Mouse (Mus musculus) embryonic facial prominence, embryonic 11.5 days (tissue): Measurements from ENCODE around the gene Zfp619. TPM values are rescaled to one million over a fixed set of nuclear protein-coding genes. Genes with fewer than 3 reads are reported as not detected.

Experiments
- ATAC-seq: fragments of 200-750 bp; cut with Nextera tagmentation; replicated peaks from 2 replicates; pipeline ENCODE4 v1.8.0; 2017; ENCODE audit warnings: low read depth; ENCODE audit not compliant: insufficient number of reproducible peaks, low FRiP score, low TSS enrichment
- DNase-seq: peaks from one replicate; pipeline ENCODE4 v3.0.0-alpha.2; 2015; ENCODE audit warnings: low spot score
- H3K27ac ChIP-seq: fragments of 300-500 bp; sonication (generic); replicated peaks from 2 replicates; pipeline ENCODE4 v1.5.1; 2014; ENCODE audit warnings: mild to moderate bottlenecking, low read depth, low read length, control low read depth
- H3K27me3 ChIP-seq: fragments of 300-500 bp; sonication (generic); 2 replicates; pipeline ENCODE4 v1.6.1; 2014; ENCODE audit warnings: mild to moderate bottlenecking, low read length, moderate library complexity, mixed read lengths; ENCODE audit not compliant: control insufficient read depth, insufficient read depth
- H3K36me3 ChIP-seq: fragments of 300-500 bp; sonication (generic); replicated peaks from 2 replicates; pipeline ENCODE4 v1.6.1; 2014; ENCODE audit warnings: low read depth, mild to moderate bottlenecking, low read length, moderate library complexity, mixed read lengths; ENCODE audit not compliant: control insufficient read depth, insufficient read depth
- H3K4me1 ChIP-seq: fragments of 300-500 bp; sonication (generic); 2 replicates; pipeline ENCODE4 v1.6.1; 2014; ENCODE audit warnings: low read length, mixed read lengths; ENCODE audit not compliant: control insufficient read depth, insufficient read depth
- H3K4me2 ChIP-seq: fragments of 300-500 bp; sonication (generic); 2 replicates; pipeline ENCODE4 v1.6.1; 2014; ENCODE audit warnings: low read depth, mild to moderate bottlenecking, control low read depth, low read length, moderate library complexity
- H3K4me3 ChIP-seq: fragments of 300-500 bp; sonication (generic); 2 replicates; pipeline ENCODE4 v1.5.1; 2014; ENCODE audit warnings: low read depth, low read length, control low read depth
- H3K9ac ChIP-seq: fragments of 300-500 bp; sonication (generic); replicated peaks from 2 replicates; pipeline ENCODE4 v1.6.1; 2014; ENCODE audit warnings: mild to moderate bottlenecking, control low read depth, low read length
- H3K9me3 ChIP-seq: fragments of 300-500 bp; sonication (generic); replicated peaks from 2 replicates; pipeline ENCODE4 v1.6.1; 2016; ENCODE audit warnings: mild to moderate bottlenecking, low read length, inconsistent platforms, mixed read lengths; ENCODE audit not compliant: control insufficient read depth
- WGBS: fragments of 180-500 bp; shearing (Covaris S2); extraction: QIAGEN DNeasy Blood & Tissue Kit; methylation state at CpG from one replicate; pipeline ENCODE4 v1.1.7; 2014; 5-methylcytosine and 5-hydroxymethylcytosine counted together
- polyA plus RNA-seq: library from polyadenylated mRNA; unstranded; fragments of >200 nt; fragmentation: Nextera tagmentation; extraction: Ambion mirVana; gene quantifications from 2 replicates; pipeline ENCODE4 v1.2.1, GENCODE M21; 2014

Zfp619 gene
- polyA plus RNA-seq, 1 experiment from 2014 or later = 3.2 TPM

DNA sequence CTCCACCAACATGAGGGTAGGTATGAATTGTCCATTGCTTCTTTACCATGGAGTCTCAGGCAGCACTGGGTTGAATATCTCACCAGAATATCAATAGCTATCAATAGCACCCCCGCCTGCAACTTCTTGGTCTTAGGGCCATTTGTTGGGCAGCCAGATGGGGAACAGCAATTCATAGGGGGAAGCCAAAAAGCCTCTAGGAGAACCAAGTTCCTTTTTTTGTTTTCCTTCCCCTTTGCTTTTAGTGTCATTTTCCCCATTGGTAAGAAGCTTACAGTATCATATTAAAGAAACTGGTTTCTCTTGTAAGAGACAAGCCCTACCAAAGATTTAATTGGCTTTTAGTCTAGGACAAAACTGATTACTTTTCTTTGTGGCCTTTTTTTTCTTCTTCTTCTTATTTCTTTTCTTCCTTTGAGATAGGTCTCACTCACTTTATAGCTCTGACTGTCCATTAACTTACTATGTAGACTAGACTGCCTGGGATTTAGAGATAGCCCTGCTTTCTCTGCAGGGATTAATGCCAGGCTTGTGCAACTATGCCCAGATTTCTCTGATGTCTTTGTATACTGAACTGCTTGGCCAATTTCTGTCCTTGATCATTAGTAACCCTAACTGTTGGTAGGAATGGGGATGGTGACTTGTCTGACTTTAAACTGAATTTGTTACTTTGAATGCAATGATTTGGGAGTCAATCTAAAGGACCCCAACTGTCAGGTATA, 6.3 kb downstream of the Zfp619 start:
- Histone ChIP-seq H3K36me3 (no peaks in the 10 kb centered on the region), H3K27me3 (no peaks in the 10 kb centered on the region), H3K4me2 (no peak overlapping the region), H3K4me3 (no peak overlapping the region), H3K9ac (no peak overlapping the region), H3K27ac (no peak overlapping the region), H3K9me3 (no peaks in the 10 kb centered on the region), H3K4me1 (no peaks in the 10 kb centered on the region)
- WGBS = 83% methylated on average over 1 of the region's 1 CpGs
- ATAC-seq = no peak
- no peak for DNase-seq

DNA sequence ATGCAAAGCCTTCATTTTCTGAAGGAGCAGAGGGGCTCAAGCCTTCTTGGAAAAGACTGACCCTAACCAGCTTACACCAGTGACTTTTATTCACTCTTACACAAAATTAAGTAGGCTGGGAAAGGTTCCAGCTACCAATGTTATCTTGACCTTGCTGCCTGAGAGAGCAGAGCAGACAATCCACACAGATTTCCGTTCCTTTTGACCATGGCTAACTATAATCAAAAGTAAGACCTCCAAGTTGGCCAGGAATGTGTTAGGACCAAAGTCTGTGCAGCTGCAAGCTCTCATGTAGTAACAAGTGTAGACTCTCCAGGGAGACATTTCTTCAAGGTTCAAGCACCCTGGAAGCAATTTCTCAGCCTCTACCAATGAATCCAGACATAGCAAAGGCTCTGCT, 25.6 kb downstream of the Zfp619 start:
- ATAC-seq (no peak), DNase-seq (no peak)
- Histone ChIP-seq H3K27me3 (no peaks in the 10 kb centered on the region), H3K36me3 (no peaks in the 10 kb centered on the region), H3K4me2 (no peak overlapping the region), H3K27ac (no peak overlapping the region), H3K9ac (no peak overlapping the region), H3K4me3 (no peak overlapping the region), H3K4me1 (no peaks in the 10 kb centered on the region), H3K9me3 (no peaks in the 10 kb centered on the region)
- 70% methylated on average over 1 of the region's 1 CpGs for WGBS

DNA sequence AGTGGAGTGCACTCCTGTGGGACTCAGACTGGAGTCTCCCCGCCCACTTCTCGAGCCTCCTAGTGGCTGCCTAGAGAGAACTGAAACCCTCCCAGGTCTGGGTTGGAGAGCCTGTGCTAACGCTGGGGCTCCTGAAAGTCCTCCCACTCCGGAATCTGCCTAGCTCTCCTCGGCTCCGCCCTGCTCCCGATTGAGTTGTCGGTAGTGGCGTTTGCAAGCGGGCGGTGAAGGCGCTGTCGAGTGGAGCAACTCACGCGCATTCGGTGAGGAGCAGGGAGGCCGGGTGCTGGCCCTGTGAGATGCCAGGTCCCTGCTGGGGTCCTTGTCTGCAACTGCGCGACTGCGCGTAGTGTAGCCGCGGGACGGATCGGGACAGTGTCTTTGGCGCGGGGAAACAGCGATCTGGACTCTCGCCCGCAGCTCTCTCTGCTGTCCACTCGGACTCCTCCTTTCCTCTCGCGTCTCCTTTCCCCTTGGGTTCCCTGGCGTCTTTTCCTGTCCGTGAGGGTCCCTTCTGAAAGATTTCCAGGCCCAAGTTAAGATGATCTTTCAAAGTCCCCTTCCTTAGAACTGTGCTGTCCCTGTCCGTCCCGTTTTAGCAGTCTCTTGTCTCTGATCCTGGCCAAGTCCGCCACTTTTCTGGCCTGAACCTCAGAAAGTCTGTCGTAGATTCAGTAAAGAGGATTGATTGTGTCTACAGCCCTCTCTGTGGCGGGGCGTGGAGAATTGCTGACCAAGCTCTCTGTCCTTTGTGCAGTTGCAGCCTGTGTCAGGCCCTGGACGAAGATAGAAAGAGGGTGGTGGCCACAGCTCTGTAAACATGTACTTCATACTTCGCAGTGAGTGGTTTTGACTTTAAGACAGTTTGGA, 26.9 kb downstream of the Zfp619 start:
- H3K27ac ChIP-seq = peak overlapping the region; percentile 68
- under 1% methylated on average over 42 of the region's 43 CpGs for WGBS
- no peaks in the 10 kb centered on the region for H3K4me1 ChIP-seq

DNA sequence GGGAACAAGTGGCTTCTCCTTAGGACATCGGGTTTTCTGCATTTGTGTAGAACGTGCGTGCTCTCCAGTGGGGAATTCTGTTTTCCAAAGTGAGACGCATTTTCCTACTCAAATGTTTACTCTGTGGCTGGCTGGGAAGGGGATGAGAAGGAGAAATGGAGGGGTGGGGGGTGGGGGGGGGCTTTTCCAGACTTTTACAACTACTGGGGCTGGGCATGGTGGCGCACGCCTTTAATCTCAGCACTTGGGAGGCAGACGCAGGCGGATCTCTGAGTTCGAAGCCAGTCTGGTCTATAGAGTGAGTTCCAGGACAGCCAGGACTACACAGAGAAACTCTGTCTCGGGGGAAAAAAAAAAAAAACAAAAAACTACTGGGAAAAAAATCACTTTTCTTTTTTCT, 27.6 kb downstream of the Zfp619 start:
- peak overlapping the region; percentile 47 for H3K4me3 ChIP-seq
- 53% methylated on average over 10 of the region's 10 CpGs for WGBS
- H3K9me3 ChIP-seq = no peaks in the 10 kb centered on the region
- H3K27me3 ChIP-seq = no peaks in the 10 kb centered on the region
- peak overlapping the region; percentile 63 for H3K4me2 ChIP-seq
- no peak overlapping the region for H3K27ac ChIP-seq
- no peaks in the 10 kb centered on the region for H3K36me3 ChIP-seq
- no peaks in the 10 kb centered on the region for H3K4me1 ChIP-seq
- no peak for ATAC-seq
- peak overlapping the region; percentile 71 for H3K9ac ChIP-seq
- no peak for DNase-seq

More for the DNA sequence above, 26.9 kb downstream of the Zfp619 start:
- H3K4me3 ChIP-seq = peak overlapping the region; percentile 47
- no peaks in the 10 kb centered on the region for H3K27me3 ChIP-seq
- peak; percentile 90 for DNase-seq
- ATAC-seq = peak; percentile 97
- peak overlapping the region; percentile 63 for H3K4me2 ChIP-seq
- no peaks in the 10 kb centered on the region for H3K9me3 ChIP-seq
- no peaks in the 10 kb centered on the region for H3K36me3 ChIP-seq
- peak overlapping the region; percentile 71 for H3K9ac ChIP-seq

DNA sequence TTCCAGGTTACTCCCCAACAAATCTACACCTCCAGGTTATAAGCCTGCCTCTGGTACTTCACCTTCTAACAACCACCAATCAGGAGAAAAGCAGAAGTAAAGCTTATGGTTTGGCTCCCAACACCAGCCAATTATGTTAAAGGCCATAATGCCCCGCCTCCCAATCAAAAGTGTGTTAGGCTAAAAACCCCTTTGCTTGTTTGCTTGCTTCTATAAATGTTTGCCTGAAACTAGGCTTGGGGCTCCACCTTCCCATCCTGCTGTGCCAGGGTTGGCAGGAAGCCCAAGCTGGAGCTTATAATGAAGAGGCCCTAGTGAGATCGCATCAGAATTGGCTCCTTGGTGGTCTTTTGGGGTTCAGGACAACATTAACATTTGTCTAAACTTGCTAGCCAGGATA, 31.8 kb downstream of the Zfp619 start:
- 82% methylated on average over 2 of the region's 2 CpGs for WGBS
- H3K4me3 ChIP-seq = no peak overlapping the region
- H3K27ac ChIP-seq = no peak overlapping the region
- H3K36me3 ChIP-seq = no peaks in the 10 kb centered on the region
- no peak overlapping the region for H3K9ac ChIP-seq
- H3K27me3 ChIP-seq = no peaks in the 10 kb centered on the region
- no peaks in the 10 kb centered on the region for H3K4me1 ChIP-seq
- H3K4me2 ChIP-seq = no peak overlapping the region
- ATAC-seq (no peak), DNase-seq (no peak)
- H3K9me3 ChIP-seq = no peaks in the 10 kb centered on the region

DNA sequence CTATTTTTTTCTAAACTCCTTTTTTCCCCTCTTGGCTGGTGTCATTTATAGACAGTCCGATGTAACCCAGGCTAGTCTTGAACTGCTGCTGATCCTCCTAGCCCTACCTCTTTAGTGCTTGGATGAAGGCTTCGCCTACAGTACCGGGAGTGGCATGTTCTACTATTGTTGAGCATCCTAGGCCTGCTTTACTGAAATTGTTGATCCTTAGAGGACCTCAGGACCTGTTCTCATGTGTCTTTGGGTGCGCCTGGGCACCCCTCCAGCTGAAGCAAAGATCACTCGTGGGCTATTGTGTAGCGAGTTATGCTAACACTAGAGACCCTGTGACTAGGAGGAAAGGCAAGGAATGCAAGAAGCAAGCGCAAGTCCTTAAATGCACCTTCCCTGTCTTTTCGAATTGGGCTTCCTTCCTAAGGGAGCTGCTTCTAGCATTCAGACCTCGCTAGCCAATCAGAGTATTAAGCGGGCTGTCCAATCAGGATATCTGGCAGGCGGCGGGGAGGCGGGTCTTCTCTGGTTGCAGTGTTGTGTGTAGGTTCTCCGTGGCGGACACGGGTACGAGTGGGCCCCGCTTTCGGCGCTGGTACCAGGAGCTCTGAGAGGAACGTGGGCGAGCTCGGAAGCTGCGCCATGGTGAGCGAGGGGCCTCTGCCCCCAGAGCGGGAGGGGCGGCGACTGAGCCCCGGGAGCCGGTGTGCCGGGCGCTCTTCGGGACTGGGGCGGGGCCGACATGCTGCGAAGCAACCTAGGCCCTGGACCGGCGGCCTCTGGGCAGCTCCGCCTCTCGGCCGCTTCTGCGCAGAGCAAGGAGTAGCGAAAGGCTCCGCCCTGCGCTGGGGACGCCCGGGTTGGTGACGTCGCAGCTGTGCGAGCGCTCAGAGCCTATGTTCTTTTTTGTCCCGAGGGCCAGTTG, 34.7 kb downstream of the Zfp619 start:
- H3K9me3 ChIP-seq = no peaks in the 10 kb centered on the region
- peak overlapping the region; percentile 88 for H3K27ac ChIP-seq
- WGBS = 4% methylated on average over 49 of the region's 52 CpGs
- ATAC-seq = peak; percentile 100
- DNase-seq = peak; percentile 95
- H3K36me3 ChIP-seq = peaks cover 2% of the 10 kb centered on the region; the same call in 1 of the 2 replicates
- peak overlapping the region; percentile 65 for H3K4me3 ChIP-seq
- H3K27me3 ChIP-seq = no peaks in the 10 kb centered on the region
- H3K9ac ChIP-seq = peak overlapping the region; percentile 82
- peak overlapping the region; percentile 34 for H3K4me2 ChIP-seq
- H3K4me1 ChIP-seq = no peaks in the 10 kb centered on the region

DNA sequence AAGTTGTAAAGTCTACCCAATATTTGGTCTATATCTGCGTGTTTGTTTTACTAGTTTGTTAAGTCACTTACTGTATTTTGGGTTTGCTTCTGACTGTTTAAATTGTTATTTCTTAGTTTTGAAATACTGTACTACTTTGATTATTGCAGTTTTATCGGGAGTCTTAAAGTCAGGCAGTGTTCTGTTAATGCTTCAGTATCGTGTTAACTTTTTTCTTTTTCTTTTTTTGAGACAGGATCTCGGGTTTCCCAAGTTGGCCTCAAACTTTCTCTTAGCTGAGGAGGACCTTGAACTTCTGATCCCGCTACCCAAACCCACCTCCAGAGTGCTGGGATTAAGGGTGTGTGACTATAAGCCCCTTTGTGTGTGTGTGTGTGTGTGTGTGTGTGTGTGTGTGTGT, 35.4 kb downstream of the Zfp619 start:
- Histone ChIP-seq H3K4me3 (peak overlapping the region; percentile 65), H3K9ac (no peak overlapping the region), H3K36me3 (peaks cover 2% of the 10 kb centered on the region; the same call in 1 of the 2 replicates), H3K4me2 (peak overlapping the region; percentile 37), H3K27ac (peak overlapping the region; percentile 88; the same call in 1 of the 2 replicates), H3K4me1 (no peaks in the 10 kb centered on the region), H3K9me3 (no peaks in the 10 kb centered on the region), H3K27me3 (no peaks in the 10 kb centered on the region)
- DNase-seq (peak; percentile 2), ATAC-seq (no peak)
- WGBS = 14% methylated on average over 5 of the region's 5 CpGs
